Mouse (Mus musculus) cerebellum, postnatal 4 days (tissue): Measurements from ENCODE around the gene Vps13a.
A peak's percentile ranks its signal among the peaks of the same experiment; 100 is the strongest.
"Not testable (repeated sequence)": the region's sequence is repeated elsewhere in the genome, so short reads cannot be mapped to it uniquely, and the experiment has no call there.

Experiments
- DNase-seq, 2 experiments: peaks; one replicate each; pipeline ENCODE4 v3.0.0; 2022; ENCODE audit warnings: low spot score in 2 of 2, mixed read lengths in 1 of 2

Gene Vps13a

GRCm38 (mm10) chr19:16767407-16767806 lies 13.3 kb downstream of the Vps13a start:
- DNase-seq: no peak

DNA sequence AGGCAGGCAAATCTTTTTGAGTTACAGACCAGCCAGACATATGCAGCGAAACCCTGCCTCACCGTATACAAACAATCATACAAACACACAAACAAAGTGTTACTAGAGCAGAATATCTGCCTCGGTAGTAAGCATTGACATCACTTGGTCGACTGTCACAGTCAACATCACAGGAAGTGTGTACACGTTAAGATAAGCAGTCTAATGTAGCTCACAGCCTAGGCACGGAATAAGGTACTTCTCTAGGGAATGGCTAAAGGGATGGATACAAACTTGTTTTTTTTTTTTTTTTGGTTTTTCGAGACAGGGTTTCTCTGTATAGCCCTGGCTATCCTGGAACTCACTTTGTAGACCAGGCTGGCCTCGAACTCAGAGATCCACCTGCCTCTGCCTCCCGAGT lies 23.3 kb downstream of the Vps13a start:
- not testable (repeated sequence) for DNase-seq

- no peak for DNase-seq
Measured at GRCm38 (mm10) chr19:16755854-16756253, 24.9 kb downstream of the Vps13a start.

- DNase-seq: no peak
Measured at GRCm38 (mm10) chr19:16755226-16755625, 25.5 kb downstream of the Vps13a start.

- no peak for DNase-seq
Measured at GRCm38 (mm10) chr19:16753151-16753550, 27.6 kb downstream of the Vps13a start.

DNA sequence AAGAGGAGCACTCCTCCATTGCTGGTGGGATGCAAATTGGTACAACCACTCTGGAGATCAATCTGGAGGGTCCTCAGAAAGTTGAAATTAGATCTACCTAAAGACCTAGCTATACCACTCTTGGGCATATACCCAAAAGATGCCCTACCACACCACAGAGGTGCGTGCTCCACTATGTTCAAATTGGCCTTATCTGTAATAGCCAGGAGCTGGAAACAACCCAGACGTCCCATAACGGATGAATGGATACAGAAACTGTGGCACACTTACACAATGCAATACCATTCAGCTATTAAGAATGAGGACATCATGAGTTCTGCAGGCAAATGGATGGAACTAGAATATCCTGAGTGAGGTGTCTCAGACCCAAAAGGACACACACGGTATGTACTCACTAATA lies 43.9 kb downstream of the Vps13a start:
- no peak for DNase-seq

- DNase-seq: no peak
Measured at GRCm38 (mm10) chr19:16728729-16729128, 52.0 kb downstream of the Vps13a start.

DNA sequence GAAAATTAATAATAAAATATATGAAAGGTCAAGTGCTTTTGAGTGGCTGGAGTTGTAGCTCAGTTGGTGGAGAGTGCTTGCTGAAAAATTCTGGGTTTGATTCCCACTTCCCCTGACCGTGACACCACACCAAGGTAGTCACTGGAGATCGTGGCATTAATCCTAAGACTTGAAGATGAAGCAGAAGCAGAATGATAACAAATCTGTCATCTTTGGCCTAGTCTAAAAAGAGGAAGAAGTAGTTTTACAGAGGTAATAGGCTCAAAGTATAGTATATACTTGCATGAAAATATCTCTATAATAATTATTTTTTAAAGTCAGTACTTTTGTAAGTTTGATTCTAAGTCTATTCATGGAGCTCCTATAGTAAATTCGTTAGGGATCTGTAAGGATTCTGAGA lies 65.5 kb downstream of the Vps13a start:
- no peak for DNase-seq

- no peak for DNase-seq
Measured at GRCm38 (mm10) chr19:16701790-16702189, 78.9 kb downstream of the Vps13a start.

GRCm38 (mm10) chr19:16684922-16685321 lies 95.8 kb downstream of the Vps13a start:
- no peak for DNase-seq

DNA sequence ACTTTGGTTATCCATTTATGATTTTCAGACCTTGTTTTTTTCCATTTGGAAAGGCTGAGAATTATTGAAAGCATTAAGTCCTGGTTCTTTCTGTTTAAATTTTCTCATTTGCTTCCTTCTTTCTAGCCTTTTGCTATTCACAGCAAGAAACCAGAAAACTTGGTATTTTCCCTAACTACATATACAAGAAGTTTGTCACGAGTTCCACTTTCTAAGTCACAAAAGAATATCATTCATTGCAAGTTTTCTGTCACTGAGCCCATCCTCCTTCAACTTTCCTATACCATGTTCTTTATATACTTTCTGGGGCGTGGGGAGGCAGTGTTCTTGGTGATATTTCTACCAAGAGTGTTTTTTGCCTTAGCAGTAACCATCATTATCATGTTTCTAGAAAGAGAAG lies 96.5 kb downstream of the Vps13a start:
- no peak for DNase-seq

- no peak for DNase-seq
Measured at GRCm38 (mm10) chr19:16625610-16626395, 154.9 kb downstream of the Vps13a start.

DNA sequence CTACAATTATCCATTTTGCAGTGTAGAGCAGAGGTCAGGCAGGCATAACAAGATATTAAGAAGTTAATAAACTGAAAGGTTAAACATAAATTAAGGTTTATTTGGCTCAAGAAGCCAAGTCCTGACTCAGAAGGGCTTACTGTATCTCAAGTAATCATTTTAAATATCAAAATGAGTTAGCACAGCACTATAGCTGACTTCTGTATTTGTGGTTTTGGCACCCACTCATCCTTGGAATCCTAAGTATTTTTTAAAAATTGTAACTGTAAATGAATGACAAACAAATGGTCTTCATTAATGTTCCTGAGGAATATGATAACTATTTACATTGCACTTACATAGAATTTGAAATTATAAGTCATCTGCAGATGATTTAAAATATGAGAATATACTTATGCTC lies 155.7 kb downstream of the Vps13a start:
- no peak for DNase-seq

GRCm38 (mm10) chr19:16623154-16623553 lies 157.6 kb downstream of the Vps13a start:
- no peak for DNase-seq

DNA sequence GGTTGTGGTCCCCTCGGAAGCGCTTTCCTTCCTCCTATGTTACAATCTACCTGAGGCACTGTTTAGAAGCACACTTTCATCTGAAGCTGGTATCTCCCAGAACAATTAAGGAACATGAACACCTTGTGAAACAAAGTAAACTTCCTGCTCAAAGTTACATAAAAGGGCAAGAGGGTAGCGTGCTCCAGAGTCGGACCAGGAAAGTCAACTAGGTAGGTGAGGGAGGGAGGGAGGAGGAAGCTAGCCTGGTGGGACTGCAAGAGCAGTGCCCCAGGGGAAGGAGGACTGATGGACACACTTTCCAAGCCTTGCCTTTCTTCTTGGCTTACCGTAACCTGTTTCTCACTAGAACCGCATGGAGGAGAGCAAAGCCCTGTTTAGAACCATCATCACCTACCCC lies 173.1 kb downstream of the Vps13a start:
- no peak for DNase-seq

- no peak for DNase-seq
Measured at GRCm38 (mm10) chr19:16602026-16602425, 178.7 kb downstream of the Vps13a start.

DNA sequence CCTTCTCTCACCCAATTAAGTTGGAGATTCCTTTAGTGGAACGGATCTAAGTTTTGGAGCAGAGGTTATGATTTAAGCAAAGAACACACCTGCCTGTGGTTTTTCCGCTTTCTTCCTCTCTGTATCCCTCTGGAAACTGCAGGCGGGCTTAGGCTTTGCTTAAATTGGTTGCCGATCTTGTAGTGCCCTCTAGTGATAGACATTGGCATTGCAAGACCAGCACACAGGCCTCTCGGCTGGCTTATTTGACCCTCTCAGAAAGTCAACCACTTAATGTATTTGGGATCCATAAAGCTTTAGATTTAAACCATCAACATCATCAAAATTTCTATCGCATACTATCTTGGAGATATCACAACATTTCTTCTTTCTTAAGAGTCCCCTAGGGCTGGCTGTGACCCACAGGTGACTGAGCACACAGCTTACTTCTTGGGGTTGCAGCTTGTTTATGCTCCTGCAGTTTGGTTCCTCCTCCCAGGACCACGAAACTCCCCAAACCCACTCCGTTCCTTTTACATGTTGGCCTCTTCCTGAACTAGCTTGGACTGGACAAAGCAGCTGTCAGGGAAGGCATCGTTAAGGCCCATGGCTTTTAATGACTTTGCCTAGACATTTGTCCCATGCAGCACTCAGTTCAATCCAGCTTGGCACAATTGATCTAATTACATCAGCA lies 181.3 kb downstream of the Vps13a start:
- peak; percentile 50 to 83 for DNase-seq

DNA sequence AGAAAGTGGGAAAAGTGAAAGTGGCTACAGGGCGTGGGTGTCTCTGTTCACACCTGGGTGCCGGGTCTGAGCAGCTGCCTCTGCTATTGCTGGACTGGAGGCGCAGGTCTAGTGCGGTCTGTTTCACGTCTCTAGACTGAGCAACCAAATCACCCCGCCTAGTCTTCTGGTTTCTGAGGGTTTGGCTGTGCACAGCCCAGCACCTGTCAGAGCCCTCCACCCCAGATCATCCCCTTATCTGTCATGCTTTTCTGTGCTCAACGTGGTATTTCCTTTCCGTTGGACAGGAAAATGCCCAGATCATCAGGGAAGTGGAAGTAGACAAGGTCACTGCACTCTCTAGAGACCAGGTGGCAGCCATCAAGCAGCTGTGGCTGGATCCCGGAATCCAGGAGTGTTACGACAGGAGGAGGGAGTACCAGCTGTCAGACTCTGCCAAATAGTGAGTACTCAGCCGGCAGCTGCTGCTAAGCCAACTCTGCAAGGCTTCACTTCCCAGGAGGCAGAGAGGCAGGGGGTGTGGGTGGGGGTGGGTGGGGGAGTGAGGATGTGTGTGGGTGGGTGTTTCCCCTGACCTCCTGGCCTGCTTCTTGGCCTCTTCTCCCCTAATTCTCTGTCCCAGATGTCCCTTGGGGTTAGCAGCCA lies 182.0 kb downstream of the Vps13a start:
- DNase-seq: no peak

DNA sequence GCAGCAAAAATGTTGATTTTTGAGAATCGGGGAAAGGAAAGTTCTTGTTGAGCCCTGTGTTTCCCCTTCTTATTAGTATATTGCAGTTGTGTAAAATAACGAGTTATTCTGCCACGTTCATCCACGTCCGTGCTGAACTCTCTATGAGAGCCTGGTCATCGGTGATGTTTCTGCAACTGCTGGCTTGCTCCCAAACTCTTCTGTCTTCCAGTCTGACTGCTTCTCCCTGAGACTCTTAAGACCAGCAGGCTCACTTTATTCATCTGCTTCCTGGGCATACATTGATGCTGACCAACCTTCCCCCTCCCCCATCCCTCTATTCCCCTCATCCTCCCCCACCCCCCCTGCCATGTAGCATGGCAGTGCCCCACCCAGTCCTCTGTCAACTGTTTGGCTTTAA lies 183.5 kb downstream of the Vps13a start:
- no peak for DNase-seq

GRCm38 (mm10) chr19:16593975-16594317 lies 186.8 kb downstream of the Vps13a start:
- no peak for DNase-seq

- no peak for DNase-seq
Measured at GRCm38 (mm10) chr19:16593256-16593974, 187.3 kb downstream of the Vps13a start.

- no peak for DNase-seq
Measured at GRCm38 (mm10) chr19:16585379-16585778, 195.4 kb downstream of the Vps13a start.
